Mouse (Mus musculus) embryonic fibroblast, embryonic 13.5 days (primary cell): ENCODE data around the gene Ldhd. TPM values are rescaled to one million over a fixed set of nuclear protein-coding genes. Genes with fewer than 3 reads are reported as not detected.
A peak's percentile ranks its signal among the peaks of the same experiment; 100 is the strongest.

Experiments used
- H3K27ac ChIP-seq: 2 replicates; pipeline ENCODE4 v1.5.1; 2012; ENCODE audit warnings: low read length, control low read depth, inconsistent platforms; ENCODE audit not compliant: insufficient read depth
- H3K4me1 ChIP-seq: 2 replicates; pipeline ENCODE4 v1.6.1; 2011; ENCODE audit warnings: low read length; ENCODE audit not compliant: control insufficient read depth, insufficient read depth
- H3K4me3 ChIP-seq: 2 replicates; pipeline ENCODE4 v1.5.1; 2011; ENCODE audit warnings: mild to moderate bottlenecking, control low read depth, low read length; ENCODE audit not compliant: insufficient read depth
- CTCF ChIP-seq: IDR thresholded peaks from 2 replicates; pipeline ENCODE4 v1.5.1; 2011; ENCODE audit warnings: mild to moderate bottlenecking, control low read depth, low read length, moderate library complexity, borderline replicate concordance; ENCODE audit not compliant: insufficient read depth
- POLR2A ChIP-seq: IDR thresholded peaks from 2 replicates; pipeline ENCODE4 v1.6.1; 2011; ENCODE audit warnings: low read depth, mild to moderate bottlenecking, control low read depth, low read length, moderate library complexity
- polyA plus RNA-seq: library from polyadenylated mRNA; stranded (reverse); fragments of >200 nt; gene quantifications from 2 replicates; pipeline ENCODE4 v1.2.4, GENCODE M21; 2011; ENCODE audit warnings: low read depth; ENCODE audit not compliant: missing spikeins, insufficient read length

Gene Ldhd
- 0.46 and 0.53 TPM in 2 replicates for polyA plus RNA-seq

DNA sequence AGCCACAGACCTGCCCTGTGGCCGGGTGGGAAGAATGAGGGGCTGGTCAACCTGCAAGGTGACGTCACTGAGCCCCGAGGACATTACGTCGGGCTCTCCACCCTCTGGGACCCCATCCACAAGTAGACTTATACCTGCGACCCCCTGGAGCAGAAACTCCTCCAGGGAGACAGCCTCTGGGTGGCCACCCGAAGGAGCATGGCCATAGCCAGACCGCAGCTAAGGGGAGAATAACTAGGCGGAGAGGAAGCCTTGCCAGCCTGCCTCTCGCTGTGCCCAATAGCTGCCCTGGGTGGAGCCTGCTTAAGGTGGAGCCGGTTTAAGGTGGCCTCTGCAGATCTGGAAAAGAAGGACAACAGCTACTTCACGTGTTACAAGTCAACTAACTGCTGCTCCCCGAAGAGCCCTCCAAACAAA is at the start of gene Ldhd:
Gene Ldhd, minus strand, starts transcription at position 270 of the 417 bp plus-strand sequence.
- 0 out of 2 replicates have a peak, but pooled peaks cover 7% of the 10 kb centered on the region for H3K4me1 ChIP-seq
- no peak within 1 kb of the TSS for H3K4me3 ChIP-seq
- no peak within 1 kb of the TSS for H3K27ac ChIP-seq
- peak; percentile 41 for TF ChIP-seq POLR2A
- TF ChIP-seq CTCF: no peak

DNA sequence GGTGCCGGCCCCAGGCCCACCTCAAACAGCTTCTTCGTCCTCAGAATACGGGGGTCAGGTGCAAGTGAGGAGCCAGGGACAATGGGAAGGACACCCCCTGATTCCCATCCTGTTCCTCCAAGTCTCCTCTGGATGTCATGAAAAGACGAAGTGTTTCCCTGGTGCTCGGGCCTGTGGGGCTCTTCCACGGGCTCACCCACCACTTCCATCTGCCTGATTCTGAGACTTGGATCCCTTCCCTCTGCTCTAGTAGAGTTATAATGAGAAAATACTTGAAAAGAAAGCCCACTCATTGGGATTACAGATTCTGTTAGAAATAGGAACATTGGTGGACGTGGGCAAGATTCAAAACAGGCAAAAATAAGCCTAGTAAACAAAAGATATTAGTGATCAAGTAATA is 48.7 kb upstream of the Ldhd start:
- TF ChIP-seq CTCF (no peak), POLR2A (no peak)
- no peak overlapping the region for H3K27ac ChIP-seq
- H3K4me1 ChIP-seq: no peaks in the 10 kb centered on the region
- no peak overlapping the region for H3K4me3 ChIP-seq

DNA sequence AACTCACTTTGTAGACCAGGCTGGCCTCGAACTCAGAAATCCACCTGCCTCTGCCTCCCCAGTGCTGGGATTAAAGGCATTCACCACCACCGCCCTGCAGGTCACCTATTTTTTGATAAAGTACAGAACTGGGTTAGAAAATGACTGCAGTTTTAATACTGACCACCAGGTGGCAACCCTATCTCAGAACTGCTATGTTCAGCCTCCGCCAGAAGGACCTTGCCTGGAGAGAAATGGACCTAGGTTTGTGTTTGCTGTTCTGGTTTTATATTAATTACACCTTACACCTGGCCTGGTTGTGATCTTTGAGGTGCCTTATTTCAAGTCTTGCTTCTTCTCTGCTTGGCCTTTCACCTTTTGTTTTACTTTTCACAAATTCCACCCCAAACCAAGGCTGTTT is 47.9 kb upstream of the Ldhd start:
- H3K27ac ChIP-seq: no peak overlapping the region
- H3K4me1 ChIP-seq: no peaks in the 10 kb centered on the region
- no peak for TF ChIP-seq POLR2A
- TF ChIP-seq CTCF: peak; percentile 40; the same call in 1 of the 2 replicates
- H3K4me3 ChIP-seq: no peak overlapping the region

DNA sequence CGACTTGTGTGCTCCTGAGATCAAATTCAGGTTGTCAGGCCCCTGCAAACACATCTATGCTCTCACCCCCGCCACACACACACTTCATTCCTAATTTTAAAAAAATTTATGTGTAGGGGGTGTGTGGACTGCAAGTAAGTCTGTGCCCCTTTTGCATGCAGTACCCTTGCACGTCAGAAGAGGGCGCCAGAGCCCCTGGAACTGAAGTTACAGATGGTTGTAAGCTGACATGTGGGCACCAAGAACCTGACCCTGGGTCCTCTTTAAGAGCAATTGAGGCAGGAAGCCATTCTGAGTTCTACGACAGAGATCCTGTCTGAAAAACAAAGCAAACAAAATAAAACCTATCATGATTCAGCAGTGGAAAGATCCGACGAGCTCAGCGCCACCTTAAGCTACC is 46.1 kb upstream of the Ldhd start:
- H3K27ac ChIP-seq: no peak overlapping the region
- TF ChIP-seq POLR2A (no peak), CTCF (peak; percentile 21; the same call in 1 of the 2 replicates)
- H3K4me3 ChIP-seq: no peak overlapping the region
- no peaks in the 10 kb centered on the region for H3K4me1 ChIP-seq

GRCm38 (mm10) chr8:111666751-111667150 is 36.6 kb upstream of the Ldhd start:
- no peaks in the 10 kb centered on the region for H3K4me1 ChIP-seq
- TF ChIP-seq CTCF (no peak), POLR2A (no peak)
- H3K4me3 ChIP-seq: no peak overlapping the region
- no peak overlapping the region for H3K27ac ChIP-seq

DNA sequence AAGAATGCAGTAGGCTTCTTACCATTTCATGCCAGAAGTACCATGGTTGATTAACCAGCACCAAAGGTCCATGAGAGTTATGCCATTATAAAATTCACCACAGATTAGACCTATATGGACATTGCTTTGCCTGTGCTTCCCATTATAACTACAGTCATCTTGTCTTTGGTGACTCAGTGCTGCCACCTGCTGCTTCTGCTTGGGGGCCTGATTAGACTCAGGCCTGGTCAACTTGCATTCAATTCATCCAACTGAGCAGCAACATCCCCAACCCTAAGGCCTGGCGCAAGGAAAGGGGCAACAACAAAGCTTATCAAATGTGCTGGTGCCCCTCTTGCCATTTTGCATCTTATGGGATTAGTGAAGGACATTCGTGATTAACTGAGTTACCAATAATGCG is 32.3 kb upstream of the Ldhd start:
- peak; percentile 60; the same call in 1 of the 2 replicates for TF ChIP-seq CTCF
- TF ChIP-seq POLR2A: no peak
- H3K4me3 ChIP-seq: no peak overlapping the region
- no peak overlapping the region for H3K27ac ChIP-seq
- H3K4me1 ChIP-seq: peaks cover 10% of the 10 kb centered on the region; the same call in 1 of the 2 replicates

DNA sequence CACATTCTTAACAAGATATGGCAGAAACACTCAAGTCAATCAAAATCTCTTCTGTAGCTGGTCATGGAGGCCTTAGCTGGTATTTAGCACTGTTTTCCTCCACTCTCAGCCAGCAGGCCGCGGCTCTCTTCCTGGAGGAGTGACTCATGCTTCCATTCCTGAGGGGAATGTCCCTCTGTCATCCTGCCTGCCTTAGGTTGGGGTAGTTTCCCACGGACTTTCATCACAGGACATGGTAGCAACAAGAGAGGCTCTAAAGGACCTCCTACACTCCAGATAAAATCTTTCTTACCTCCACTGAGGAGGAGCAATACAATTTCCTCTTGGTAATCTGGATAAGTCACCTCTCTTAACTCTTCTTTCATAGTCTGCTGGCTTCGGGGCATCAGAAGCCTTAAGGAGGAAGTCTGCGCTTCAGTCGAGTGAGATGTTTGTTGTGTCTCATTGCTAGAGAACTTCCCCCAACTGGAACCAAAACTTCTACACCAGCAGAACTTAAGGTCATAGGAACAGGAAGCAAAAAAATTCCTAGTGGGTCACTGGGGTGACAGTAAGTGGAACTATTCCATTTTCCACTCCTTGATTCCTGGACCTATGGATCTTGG is 28.7 kb upstream of the Ldhd start:
- Histone ChIP-seq H3K4me3 (no peak overlapping the region), H3K27ac (peak overlapping the region; percentile 54), H3K4me1 (peaks cover 10% of the 10 kb centered on the region; the same call in 1 of the 2 replicates)
- TF ChIP-seq POLR2A (no peak), CTCF (no peak)

DNA sequence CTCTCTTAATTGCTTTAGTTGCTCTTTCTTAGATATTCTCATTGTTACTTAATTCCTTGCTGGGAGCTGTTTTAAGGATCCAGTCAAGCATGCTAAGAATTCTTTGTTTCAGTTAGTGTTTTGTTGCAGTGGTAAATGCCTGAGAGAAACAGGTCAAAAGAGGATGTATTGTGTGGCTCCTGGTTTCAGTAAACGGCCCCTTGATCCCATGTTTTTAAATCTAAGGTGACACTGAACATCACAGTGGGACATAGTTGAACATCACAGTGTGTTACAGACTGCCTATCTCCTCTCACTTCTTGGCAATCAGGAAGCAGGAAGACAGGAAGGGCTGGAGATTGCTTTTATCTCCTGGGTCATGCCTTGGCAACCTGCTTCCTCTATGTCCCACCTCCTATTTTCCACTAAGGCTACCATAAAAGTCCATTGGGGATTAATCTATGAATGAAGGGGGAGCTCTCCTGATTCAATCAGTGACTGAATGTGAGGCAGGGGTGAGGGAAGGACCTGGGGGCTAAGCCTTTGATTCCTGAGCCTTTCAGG is 27.2 kb upstream of the Ldhd start:
- Histone ChIP-seq H3K4me1 (peaks cover 10% of the 10 kb centered on the region; the same call in 1 of the 2 replicates), H3K4me3 (no peak overlapping the region), H3K27ac (no peak overlapping the region)
- no peak for TF ChIP-seq POLR2A
- TF ChIP-seq CTCF: no peak

DNA sequence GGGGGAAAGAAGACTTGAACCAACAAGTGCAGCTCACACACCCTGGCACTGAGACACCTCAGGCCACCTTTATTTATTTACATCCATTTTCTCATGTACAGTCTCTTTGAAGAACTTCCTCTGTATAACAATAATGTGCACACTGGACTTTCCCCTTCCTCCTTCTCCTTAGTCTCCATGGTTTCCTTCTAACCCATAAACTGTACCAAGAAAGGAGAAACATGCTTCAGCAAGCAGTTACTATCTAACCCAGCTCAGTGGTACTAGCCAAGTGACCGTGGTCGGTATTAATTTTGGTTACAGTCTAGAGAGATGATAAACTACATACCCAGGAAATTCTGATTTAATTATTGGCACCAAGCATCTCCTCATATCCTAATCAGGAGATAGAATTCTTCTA is 23.4 kb upstream of the Ldhd start:
- Histone ChIP-seq H3K4me3 (no peak overlapping the region), H3K4me1 (peaks cover 7% of the 10 kb centered on the region; the same call in 1 of the 2 replicates), H3K27ac (no peak overlapping the region)
- TF ChIP-seq POLR2A (no peak), CTCF (no peak)

DNA sequence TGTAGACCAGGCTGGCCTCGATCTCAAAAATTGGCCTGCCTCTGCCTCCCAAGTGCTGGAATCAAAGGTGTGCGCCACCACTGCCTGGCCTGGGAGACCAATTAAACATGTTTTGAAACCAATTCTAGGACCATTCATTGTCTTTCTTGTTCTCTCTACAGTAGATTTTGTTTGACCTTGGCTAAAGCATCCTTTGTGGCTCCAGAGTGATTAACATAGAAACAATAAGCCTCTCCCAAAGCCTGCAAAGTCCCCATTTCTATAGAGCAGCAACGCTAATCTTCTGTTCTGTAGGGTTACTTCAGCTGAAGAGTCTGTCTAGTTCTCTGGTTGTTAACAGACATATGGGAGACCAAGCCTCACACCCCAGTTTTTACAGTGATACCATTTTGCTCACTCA is 20.5 kb upstream of the Ldhd start:
- TF ChIP-seq POLR2A (no peak), CTCF (no peak)
- no peaks in the 10 kb centered on the region; the same call in 1 of the 2 replicates for H3K4me1 ChIP-seq
- H3K4me3 ChIP-seq: no peak overlapping the region
- no peak overlapping the region for H3K27ac ChIP-seq
